Mouse (Mus musculus) adrenal gland, adult (tissue): ENCODE data around the gene Plekhg4.

Source experiments
- DNase-seq, 2 experiments: peaks; one replicate each; pipeline ENCODE4 v3.0.0; 2022 to 2023; ENCODE audit warnings: low spot score in 1 of 2; ENCODE audit not compliant: inconsistent age in 2 of 2

The Plekhg4 gene

DNA sequence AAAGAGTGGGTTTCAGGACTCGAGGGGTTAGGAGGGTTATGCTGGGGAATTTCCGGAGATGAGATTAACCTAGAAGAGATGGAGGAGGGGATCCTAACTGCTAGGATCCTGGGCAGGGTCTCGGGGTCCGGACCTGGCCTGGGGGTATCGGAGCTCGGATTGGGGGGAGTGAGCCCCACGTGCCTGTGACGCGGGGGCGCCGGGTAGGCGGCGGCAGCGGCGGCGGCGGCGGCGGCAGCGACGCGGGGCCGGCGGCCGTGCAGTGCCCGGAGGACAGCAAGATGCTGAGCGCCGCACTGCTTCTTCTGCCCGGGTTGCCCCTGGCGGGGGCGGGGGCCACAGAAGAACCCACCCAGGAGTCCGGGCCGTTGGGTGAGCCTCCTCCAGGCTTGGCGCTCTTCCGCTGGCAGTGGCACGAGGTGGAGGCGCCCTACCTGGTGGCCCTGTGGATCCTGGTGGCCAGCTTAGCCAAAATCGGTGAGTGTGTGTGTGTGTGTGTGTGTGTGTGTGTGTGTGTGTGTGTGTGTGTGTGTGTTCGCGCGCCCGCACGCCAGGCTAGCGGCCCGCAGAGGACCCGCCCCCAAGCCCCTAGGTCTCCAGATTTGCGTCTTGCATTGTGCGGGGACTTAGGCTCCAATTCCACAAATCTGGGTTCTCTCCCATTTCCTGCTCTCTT, 23.8 kb upstream of the Plekhg4 start:
- peak in 1 of 2 experiments; percentile 46 for DNase-seq

DNA sequence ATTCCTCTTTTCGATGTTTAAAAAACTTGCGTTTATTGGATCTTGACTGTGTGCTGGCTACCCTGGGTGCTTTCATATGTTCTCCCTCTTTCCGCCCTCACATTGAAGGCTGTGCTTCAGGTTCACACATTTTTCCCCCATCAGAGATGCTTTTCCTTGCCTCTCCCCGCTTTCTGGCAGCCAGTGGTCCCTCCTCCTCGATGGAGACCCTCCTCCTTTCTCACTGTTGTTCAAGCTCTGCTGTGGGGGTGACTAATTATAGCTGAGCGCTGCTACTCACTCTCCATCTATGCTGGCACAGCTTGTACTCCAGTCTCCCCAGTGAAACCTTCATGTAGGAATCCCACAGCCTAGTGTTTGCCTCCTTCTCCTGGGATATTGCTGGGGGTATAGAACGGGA, 22.9 kb upstream of the Plekhg4 start:
- DNase-seq = no peak

DNA sequence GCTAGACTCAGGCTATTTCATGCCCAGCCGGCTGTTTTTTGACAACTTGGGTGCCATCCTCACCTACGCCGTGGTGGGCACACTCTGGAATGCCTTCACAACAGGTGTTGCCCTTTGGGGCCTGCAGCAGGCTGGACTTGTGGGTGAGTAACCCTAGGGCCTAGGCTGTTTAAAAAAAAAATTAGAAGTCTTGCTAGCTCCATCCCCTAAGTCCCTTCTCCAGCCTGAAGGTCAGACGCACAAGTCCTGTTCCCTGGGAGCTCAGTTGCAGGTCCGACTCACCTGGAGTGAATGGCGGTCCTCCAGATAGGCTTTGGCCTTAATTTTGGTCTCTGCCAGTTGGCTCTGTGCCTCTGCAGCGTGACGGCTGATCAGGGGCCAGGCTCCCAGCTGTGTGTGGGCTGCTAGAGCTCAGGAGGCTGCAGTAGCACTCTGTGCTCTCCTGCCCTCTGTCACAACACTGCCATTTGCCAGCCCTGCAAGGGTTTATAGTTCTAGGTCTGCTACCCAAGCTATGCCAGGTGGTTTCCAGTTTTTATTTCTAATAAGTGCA, 19.4 kb upstream of the Plekhg4 start:
- no peak for DNase-seq

DNA sequence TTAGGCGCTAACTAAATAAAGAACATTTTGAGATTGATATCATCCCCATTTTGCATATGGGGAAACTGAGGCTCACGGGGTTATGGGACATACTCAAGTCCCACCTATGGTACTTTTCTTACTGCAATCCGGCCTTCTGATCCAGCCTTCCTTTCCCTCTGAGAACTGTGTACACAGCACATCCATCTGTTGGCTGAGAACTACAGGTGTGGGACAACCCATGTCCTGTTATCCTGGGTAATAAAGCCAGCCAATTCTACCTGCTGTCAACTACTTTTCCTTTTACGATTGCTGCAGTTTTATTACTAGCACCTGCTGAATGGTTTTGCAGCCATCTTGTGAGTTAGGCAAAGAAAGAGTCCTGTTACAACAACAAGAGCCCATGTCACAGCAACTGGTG, 18.5 kb upstream of the Plekhg4 start:
- no peak for DNase-seq

DNA sequence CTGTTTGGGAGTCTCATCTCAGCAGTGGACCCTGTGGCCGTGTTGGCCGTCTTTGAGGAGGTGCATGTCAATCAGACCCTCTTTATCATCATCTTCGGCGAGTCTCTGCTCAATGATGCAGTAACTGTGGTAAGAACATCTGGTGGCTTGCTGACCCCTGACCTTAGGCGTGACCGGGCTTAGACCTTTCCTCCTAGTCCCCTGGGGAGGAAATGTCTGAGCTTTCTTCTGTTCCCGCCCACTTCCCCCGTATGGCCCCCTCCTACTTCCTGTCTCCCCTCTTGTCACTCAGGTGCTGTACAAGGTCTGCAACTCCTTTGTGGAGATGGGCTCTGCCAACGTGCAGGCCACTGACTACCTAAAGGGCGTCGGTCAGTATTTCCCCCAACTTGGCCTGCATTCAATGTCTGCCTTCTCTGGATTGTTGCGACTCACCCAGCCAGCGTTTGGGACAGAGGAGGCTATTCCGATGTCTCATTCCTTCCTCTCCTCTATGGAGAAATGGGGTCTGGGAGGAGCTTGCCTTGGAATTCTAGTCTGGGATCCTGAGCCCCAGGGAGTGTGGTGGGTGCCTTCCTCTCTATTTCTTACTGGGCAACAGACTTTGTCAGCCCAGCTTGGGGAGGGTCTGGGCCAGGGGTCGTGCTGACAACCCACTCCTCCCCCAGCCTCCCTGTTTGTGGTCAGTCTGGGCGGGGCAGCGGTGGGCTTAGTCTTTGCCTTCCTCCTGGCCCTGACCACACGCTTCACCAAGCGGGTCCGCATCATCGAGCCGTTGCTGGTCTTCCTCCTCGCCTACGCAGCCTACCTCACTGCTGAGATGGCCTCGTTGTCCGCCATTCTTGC, 17.7 kb upstream of the Plekhg4 start:
- peak in 1 of 2 experiments; percentile 52 for DNase-seq

DNA sequence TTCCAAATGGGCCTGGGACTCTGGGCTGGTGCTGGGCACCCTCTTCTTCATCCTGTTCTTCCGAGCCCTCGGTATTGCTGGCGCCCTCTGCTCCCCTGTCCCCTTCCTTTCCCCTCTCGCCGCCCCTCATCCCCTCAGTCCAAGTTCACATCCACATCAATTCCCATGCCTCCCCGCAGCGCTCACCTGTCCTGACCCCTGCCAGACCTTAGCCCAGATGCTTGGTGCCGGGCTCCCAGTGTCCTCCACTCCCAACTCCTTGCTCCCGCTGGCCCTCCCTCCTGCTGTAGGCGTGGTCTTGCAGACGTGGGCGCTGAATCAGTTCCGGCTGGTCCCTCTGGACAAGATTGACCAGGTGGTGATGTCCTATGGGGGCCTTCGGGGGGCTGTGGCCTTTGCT, 16.4 kb upstream of the Plekhg4 start:
- DNase-seq = no peak

DNA sequence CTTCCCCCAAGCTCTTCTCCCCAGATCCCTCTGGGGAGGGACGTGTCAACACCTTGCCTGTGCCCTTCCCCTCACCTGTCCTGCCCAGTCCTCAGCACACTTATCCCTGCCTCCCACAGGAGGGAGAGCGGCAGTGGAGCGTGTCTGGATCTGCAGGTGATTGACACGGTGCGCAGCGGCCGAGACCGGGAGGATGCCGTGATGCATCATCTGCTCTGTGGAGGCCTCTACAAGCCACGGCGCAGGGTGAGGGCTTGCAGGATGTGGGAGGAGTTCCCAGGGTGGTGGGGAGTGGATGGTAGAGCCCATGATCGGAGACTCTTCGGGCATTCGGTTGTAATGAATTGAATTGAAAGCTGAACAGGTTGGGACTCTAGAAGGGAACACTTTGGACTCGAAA, 13.9 kb upstream of the Plekhg4 start:
- DNase-seq = no peak

DNA sequence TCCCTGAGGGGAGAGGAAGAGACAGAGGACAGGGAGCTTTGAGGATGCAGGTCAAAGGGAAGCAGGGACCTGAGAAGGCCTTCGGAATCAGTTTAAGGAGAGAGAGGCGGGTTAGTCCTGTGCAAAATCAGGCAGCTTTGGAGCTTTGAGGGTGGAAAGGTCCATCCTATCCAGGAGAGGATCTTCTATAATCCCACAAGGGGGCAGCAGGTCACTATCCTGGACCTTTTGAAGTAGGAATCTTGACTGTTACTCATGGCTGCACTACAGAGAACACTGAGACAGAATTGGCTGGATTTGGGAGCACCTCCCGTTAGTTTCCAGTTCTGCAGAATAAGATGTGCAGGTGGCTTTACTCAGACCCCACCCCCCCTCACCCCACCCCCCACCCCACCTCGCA, 13.4 kb upstream of the Plekhg4 start:
- DNase-seq = peak in 1 of 2 experiments; percentile 58

DNA sequence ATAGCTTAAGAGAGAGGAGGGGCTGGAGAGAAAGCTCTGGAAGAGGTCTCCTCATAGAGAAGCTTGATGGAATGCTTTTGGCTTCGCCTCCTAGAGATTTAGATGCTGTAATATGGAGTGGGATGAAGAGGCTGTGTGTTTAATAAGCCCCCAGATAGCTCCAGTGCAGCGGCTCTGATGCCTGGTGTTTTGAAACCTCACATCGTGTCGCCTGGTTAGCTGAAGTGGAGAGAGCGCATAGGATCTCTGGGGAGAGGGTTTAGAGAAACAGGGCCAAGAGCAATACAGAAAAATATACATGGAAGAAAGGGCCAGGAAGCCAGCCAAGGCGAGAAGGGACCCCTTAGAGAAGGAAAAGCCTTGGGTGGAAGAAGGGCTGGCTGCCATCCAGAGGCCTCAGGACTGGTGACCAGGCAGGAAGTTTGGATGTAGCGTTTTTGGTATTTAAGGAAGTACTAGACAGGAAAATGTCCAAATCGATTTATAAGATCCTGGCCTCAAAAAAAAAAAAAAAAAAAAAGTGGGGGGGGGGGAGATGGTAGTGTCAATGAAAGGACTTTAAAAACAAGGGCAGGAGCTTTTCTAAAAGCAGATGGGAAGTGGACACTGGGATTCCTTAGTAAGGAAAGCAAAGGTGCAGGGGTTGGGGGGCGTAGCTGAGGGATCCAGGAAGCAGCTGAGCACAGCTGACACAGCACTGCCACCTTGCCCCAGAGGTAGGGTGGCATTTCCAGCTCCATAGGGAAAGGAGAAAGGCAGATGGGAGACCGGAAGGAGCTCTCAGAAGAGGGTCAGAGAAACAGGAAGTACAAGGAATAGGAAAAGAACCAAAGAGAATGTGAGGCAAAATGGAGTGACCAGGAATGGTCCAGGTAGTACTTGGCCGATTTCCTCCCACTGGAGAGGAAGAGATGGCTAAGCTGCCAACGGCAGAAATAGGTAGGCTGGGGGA, 11.0 kb upstream of the Plekhg4 start:
- no peak for DNase-seq

DNA sequence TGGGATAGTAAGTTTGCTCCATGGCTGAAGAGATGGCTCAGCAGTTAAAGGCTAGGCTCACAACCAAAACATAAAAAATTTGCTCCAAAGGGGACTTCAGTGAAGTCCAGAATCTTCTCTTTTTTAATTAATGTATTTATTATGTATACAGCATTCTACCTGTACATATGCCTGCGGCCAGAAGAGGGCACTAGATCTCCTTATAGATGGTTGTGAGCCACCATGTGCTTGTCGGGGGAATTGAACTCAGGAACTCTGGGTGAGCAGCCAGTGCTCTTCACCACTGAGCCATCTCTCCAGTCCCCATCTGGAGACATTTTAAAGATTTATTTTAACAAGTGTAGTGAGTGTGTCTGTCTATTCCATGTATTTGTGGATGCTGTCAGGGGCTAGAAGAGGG, 6.0 kb upstream of the Plekhg4 start:
- peak in 1 of 2 experiments; percentile 64 for DNase-seq

DNA sequence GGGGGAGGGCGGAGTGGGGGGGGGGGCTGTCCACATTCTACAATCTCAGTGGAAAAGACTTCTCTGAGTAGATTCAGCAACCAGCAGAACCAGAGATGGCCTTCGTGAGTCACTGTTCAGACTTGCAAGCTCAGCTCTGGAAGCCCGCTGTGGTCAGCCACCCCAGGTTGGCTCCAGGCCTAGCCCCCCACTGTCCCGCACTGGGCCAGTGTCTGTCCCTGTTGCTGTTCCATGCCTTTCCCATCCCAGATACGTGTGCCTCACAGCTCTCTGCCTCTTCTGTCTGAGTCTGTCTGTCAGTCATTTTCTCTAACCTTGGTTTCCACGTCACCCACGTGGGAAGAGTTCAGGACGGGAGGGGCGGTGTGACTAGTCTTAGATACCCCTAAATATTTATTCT, 601 bp upstream of the Plekhg4 start:
- DNase-seq = peak in 1 of 2 experiments; percentile 71

DNA sequence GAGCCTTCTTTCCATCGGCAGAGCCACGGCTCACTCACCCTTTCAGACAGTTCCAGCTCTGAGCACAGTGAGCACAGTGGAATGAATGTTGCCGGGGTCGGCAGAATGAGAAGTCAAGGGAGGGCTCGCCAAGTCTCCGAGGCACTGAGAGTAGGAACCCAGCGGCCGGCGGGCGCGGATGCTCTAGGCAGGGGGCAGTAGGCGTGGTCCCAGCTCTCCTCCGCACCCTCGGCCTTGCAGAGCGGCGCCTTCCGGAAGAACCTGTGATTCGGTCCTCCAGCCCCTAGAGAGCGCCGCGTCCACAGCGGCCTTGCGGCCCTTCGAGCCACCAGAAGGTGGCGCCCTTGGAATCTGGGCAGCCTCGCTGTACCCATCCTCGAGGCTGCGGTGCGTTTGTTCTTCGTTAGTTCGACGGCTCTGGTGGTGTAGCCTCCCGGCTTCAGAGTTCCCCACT, 1.5 kb downstream of the Plekhg4 start:
- DNase-seq = no peak

DNA sequence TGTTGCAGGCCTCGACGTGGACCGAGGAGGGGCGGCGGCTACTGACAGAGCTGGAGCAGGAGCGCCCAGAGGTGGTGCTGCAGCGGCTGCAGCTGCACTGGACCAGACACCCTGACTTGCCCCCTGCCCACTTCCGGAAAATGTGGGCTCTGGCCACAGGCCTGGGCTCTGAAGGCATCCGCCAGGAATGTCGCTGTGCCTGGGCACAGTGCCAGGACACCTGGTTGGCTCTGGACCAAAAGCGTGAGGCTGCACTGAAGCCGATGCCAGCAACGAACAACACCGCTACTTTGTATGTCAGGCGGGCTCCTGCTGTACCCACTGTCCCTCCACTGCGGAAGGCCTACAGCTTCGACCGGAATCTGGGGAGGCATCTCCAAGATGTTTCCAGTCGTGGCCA, 5.6 kb downstream of the Plekhg4 start:
- DNase-seq = peak in 1 of 2 experiments; percentile 58

DNA sequence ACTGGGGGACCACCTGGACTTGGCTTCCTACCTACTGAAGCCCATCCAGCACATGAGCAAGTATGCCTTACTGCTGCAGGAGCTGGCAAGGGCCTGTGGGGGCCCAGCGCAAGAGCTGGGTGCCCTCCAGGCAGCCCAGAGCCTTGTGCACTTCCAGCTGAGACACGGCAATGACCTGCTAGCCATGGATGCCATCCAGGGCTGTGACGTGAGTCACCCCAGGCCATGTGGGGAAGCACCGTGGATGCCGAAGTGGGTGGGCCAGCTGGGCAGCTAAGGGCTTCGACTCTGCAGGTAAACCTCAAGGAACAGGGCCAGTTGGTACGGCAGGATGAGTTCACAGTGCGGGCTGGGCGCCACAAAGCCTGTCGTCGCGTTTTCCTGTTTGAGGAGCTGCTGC, 7.2 kb downstream of the Plekhg4 start:
- peak in 1 of 2 experiments; percentile 62 for DNase-seq

DNA sequence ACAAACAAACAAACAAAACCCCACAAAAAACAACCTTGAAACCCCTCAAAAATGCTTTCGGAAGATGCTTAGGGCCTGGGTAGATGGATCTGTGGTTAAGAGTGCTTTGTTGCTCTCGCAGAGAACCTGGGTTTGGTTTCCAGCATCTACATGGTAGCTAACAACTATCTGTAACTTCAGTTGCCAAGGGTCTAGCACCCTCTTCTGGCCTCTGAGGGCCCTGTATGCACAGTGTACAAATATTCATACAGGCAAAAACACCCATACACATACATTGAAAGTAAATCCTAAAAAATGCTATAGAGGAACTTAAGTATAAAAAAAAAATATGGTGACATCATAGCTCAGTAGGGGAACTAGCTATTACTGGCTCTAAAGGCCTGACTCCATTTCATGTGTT, 11.0 kb downstream of the Plekhg4 start:
- no peak for DNase-seq

DNA sequence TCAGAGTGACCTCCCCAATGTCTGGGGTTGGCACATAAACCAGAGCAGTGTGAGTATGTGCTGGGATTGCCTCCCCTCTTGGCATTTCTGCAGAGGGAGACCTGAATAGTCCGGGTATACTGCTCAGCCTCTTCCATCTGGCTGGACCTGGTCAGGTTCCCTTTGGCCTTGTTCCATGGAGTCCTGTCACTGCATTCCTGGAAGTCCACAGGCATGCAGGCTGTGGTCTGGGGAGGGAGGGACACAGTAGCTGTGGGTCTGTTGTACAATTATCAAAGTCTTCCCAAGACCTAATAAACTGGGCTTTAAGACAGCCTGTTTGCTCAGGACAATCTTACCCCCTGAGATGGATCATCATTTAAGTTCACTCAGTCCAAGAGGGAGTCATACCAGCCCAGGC, 14.1 kb downstream of the Plekhg4 start:
- no peak for DNase-seq

DNA sequence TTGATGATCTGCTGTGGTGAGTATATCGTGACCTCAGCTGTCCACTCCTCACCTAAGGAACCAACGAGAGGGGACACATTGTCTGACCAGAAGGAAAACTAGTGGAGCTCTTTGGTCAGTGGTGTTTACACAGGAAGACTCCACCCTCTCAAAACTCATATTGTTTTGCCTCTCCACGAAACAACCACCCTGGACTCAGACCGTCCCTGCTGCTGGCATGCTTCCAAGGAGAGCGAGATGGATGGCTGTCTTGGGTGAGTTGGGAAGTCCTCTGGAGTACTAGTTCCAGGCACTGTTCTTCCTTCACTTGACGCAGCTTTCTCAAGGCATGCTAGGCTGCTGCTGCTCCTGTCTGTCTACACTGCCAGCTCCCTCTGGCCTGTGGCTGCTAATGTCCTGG, 16.0 kb downstream of the Plekhg4 start:
- DNase-seq = no peak

DNA sequence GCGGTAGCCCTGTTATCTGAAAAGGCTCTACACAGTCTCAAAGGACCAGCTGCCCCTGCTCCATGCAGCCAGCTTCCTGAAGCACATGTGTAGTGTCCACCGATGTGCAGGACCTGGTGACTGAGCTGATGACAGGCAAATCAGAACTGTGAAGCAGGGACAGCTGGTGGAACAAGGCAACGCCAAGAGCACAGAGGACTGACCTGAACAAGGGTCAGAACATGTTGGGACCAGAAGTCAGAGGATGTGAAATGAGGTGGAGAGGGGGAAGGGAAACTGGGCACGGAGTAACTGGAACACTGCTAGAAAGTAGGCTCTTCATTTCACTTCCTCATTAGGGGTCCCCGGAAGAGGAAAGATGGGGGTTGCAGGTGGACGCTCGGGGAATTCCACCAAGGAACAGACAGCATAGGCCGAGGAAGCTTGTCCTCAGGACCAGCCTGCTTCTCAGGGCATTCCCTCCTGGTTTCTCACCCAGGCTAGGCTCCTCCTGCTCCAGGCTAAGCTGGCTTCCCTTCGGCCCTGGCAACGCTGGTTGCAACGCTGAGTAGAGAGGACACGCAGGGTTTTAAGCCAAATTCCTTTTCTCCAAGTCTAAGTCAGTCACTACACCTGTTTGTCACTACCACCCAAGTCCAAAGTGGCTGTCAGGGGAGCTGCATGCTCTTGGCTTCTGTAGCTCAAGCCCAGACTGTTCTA, 20.2 kb downstream of the Plekhg4 start:
- no peak for DNase-seq

DNA sequence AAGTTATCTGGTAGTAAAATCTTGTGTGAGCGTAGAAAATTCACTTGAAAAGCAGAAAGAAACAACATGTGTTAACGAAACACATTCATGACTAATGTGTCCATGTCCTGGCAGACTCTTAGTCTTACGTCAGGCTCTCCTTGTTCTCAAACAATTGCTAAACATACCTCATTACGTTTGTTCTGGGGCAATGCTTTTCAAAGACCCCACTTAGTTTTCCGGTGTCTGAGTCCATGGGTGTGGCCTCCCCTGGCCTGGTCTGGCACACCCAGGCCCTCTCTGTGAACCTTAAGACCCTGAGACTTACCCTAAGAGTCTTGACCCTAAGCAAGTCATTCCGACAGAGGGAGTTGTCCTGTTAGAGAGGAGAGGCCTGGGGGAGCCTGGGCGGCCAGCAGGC, 20.8 kb downstream of the Plekhg4 start:
- DNase-seq = no peak

DNA sequence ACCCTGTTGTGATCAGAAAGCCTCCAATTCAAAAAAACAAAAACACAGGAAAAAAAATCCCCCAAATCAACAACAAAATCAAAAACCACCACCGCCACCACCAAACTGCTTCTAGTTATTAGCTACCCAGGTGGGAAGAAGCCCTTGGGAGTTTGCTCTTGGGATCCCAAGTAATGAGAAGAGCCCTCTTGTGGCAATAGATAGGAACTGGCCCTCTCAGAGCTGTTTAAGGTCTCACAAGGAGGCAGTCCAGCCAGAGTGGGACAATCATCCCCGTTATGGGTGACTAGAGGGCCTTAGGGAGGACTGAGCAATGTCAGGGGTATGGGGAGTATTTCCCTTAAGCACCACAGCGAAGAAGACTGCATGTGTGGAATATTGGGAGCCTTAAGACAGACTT, 24.7 kb downstream of the Plekhg4 start:
- DNase-seq = peak; percentile 37 to 83
